Mouse (Mus musculus) retina, postnatal 1 day (tissue): Measurements from ENCODE around the gene H2afy2.
A peak's percentile ranks its signal among the peaks of the same experiment; 100 is the strongest.

Experiments
- DNase-seq: peaks from one replicate; pipeline ENCODE4 v3.0.0-alpha.2; 2012

The H2afy2 gene

GRCm38 (mm10) chr10:61720331-61720730, 63.6 kb downstream of the H2afy2 start:
- no peak for DNase-seq

DNA sequence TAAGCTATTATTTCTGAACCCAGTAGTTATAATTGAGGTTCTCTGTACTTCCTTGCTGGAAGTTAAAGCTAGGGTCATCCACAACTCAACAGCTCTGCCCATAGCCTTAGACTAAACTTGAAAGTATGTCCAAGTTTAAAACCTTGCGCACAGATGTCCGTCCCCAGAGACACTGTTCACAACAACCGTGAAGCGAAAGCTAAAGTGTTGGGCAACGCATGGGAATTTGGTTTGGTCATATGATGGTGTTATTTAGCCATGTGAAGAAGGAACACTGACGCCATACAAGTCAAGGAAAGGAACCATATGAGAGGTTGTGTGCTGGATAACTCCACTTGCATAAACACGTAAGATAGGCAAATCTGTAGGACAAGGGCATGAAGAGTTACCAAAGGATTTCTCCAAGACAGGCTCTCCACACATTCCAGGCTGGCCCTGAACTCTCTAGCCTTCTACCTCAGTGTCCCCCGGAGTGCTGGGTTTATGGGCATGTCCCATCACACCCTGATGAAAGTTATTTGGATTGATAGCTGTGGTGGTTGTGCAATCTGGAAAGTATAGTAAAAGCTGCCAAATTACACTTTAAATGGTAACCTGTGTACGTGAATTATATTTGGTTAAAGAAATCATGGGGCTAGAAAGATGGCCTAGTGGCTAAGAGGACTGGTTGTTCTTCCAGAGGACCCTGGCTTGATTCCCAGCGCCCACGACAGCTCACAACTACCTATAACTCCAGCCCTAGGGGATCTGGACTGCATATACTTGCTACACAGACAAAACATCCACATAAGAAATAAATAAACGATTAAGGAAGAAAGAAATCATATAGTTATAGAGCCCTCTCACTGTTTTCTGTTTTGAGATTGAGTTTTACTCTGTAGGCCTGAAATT, 66.3 kb downstream of the H2afy2 start:
- DNase-seq = no peak

- no peak for DNase-seq
Measured at GRCm38 (mm10) chr10:61715996-61716864, 67.7 kb downstream of the H2afy2 start.

GRCm38 (mm10) chr10:61715462-61715837, 68.5 kb downstream of the H2afy2 start:
- no peak for DNase-seq

- peak; percentile 83 for DNase-seq
Measured at GRCm38 (mm10) chr10:61714771-61715461, 69.0 kb downstream of the H2afy2 start, which contains the start of gene Aifm2. Gene Aifm2, plus strand, starts transcription at chr10:61715263.

DNA sequence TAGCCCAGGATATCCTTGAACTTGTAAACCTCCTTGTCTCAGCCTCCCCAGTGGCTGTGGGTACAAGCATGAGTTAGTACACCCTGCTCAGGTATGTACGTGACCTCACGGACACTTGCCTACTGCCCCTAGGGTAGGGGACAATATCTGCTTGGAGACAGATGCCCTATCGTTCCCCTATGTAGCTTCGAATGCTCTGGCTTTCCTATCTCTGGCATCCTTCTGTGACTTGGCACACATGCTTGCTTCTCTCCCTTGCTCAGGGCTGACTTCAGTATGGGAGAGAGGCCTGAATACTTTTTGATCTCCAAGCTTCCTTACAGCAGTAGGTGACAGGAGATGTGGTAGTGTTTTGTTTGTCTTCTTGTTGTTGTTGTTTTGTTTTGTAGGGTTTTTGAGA, 69.8 kb downstream of the H2afy2 start:
- DNase-seq = no peak

- DNase-seq = no peak
Measured at GRCm38 (mm10) chr10:61713601-61714000, 70.3 kb downstream of the H2afy2 start.

GRCm38 (mm10) chr10:61706412-61707375, 77.3 kb downstream of the H2afy2 start:
- DNase-seq = no peak

GRCm38 (mm10) chr10:61704663-61705062, 79.3 kb downstream of the H2afy2 start:
- no peak for DNase-seq

DNA sequence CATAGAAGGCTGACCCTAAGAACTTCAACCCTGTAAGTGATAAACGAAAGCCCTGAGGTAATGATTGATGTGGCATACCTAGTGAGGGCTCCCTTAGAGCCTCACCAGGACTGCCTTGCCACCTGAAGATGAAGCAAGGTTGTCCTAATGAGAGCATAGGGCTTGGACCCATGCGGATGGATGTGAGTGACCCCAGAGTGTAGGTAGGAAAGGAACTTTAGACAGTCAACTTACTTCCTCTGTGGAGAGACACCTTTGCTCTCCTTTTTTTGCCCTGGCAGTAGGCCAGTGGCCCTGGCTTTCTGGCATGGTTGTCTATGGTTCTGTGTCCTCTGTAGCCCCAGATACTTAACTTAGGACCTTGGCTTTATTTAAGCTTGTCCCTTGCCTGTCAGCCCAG, 86.9 kb downstream of the H2afy2 start:
- DNase-seq = no peak

GRCm38 (mm10) chr10:61696560-61696823, 87.5 kb downstream of the H2afy2 start:
- no peak for DNase-seq

DNA sequence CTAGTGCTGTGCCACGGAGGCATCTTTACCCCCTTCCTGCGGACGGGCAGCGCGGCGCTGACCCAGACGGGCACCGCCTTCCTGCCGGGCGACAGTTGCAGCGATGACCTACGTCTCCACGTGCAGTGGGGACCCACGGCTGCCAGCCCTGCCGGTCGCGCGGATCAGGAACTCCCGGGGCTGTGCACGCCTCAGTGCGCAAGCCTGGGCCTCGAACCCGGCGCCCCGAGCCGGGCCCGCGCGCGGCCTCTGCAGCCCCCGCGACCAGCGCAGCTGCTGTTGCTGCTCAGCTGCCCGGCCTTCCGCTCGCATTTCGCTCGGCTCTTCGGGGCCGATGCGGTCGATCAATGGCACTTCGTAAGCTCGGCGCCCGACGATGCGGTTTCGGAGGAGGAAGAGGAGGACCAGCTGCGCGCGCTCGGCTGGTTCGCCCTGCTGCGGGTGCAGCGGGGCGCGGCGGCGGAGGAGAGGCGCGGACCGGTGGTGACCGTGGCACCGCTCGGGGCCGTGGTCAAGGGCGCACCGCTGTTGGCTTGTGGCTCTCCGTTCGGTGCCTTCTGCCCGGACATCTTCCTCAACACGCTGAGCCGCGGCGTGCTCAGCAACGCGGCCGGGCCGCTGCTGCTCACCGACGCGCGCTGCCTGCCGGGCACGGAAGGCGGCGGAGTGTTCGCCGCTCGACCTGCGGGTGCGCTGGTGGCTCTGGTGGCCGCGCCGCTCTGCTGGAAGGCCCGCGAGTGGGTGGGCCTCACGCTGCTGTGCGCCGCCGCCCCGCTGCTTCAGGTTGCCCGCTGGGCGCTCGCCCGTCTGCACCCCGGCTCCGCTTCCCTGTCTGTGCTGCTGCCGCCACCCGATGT, 88.0 kb downstream of the H2afy2 start:
- peak; percentile 31 for DNase-seq

DNA sequence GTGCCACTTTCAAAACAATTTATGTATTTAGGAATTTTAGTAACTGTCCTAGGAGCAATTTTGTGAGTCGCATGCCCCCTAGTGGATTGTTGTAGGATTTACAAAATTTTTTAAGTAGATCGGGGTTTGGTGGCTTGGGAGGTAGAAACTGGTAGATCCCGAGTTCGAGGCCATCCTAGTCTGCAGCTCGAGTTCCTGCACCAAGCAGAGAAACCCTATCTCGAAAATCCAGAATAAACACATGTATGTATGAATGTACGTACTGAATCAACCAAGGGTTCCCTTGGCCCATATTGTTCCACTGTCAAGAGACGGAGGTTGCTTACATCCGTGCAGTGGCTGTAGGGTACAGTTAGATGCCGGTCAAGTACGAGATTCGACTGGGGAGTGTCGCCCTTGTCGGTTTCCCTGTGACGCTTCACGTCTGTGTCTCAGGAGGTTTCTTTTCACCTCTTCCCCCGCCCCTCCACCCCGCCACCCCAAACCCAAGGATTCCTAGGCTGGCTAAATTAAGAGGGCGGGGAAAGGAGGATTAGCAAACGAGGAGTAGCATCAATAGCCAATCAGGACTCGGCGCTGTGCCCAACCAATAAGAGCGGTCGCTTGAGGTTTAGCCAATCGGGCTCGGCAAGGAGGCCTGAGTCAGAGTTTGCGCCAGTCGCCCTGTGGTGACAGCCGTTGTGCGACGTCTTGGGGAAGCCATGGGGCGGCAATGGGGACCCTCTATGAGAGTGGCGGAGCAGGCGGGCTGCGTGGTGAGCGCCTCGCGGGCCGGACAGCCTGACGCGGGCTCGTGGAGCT, 88.9 kb downstream of the H2afy2 start, which contains the start of gene Tysnd1:
Gene Tysnd1 (plus strand): TSS at position 645 of the 801 bp plus-strand sequence.
- DNase-seq = peak; percentile 99

- DNase-seq = no peak
Measured at GRCm38 (mm10) chr10:61693563-61693962, 90.4 kb downstream of the H2afy2 start.

DNA sequence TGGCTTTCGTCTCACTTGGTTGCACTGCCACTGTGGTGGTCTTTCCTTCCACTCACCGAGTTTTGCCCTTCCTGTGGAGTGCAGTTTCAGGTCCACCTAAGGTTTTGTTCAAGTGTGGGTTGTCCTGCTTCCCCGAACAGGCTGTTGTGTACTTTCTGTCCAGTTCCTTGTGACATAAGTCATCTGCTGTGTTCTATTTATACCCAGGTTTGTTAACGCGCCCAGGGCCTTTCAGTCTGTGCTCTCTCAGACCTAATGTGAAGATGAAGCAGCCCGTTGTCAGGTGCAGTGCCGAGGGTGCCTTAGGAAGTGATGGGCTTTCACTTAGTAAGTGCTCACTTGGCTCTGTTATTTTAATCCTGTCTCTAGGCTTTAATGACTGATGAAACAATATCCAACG, 94.5 kb downstream of the H2afy2 start:
- DNase-seq = no peak
